Mouse (Mus musculus) hindbrain, embryonic 15.5 days (tissue): ENCODE results near the gene Slc25a33. TPM values are rescaled to one million over a fixed set of nuclear protein-coding genes. Genes with fewer than 3 reads are reported as not detected.

Experiments used
- ATAC-seq: fragments of 200-750 bp; cut with Nextera tagmentation; 2 replicates; pipeline ENCODE4 v1.8.0; 2017; ENCODE audit warnings: low read depth, moderate number of reproducible peaks, moderate TSS enrichment; ENCODE audit not compliant: low FRiP score
- H3K27ac ChIP-seq: fragments of 300-500 bp; sonication (generic); replicated peaks from 2 replicates; pipeline ENCODE4 v1.5.1; 2015; ENCODE audit warnings: mild to moderate bottlenecking, inconsistent platforms
- H3K27me3 ChIP-seq: fragments of 300-500 bp; sonication (generic); 2 replicates; pipeline ENCODE4 v1.6.1; 2015; ENCODE audit warnings: control low read depth, inconsistent platforms
- H3K36me3 ChIP-seq: fragments of 300-500 bp; sonication (generic); 2 replicates; pipeline ENCODE4 v1.6.1; 2015; ENCODE audit warnings: control low read depth, inconsistent platforms
- H3K4me1 ChIP-seq: fragments of 300-500 bp; sonication (generic); replicated peaks from 2 replicates; pipeline ENCODE4 v1.6.1; 2015; ENCODE audit warnings: control low read depth, inconsistent platforms
- H3K4me2 ChIP-seq: fragments of 300-500 bp; sonication (generic); 2 replicates; pipeline ENCODE4 v1.6.1; 2015; ENCODE audit warnings: moderate library complexity, mild to moderate bottlenecking, inconsistent platforms
- H3K4me3 ChIP-seq: fragments of 300-500 bp; sonication (generic); 2 replicates; pipeline ENCODE4 v1.5.1; 2015; ENCODE audit warnings: mild to moderate bottlenecking, inconsistent platforms
- H3K9ac ChIP-seq: fragments of 300-500 bp; sonication (generic); 2 replicates; pipeline ENCODE4 v1.6.1; 2015; ENCODE audit warnings: inconsistent platforms
- H3K9me3 ChIP-seq: fragments of 300-500 bp; sonication (generic); 2 replicates; pipeline ENCODE4 v1.6.1; 2016; ENCODE audit warnings: control low read depth, inconsistent platforms
- WGBS: fragments of 180-500 bp; shearing (Covaris S2); methylation state at CpG from one replicate; pipeline ENCODE4 v1.1.7; 2015; 5-methylcytosine and 5-hydroxymethylcytosine counted together
- polyA plus RNA-seq: library from polyadenylated mRNA; unstranded; fragments of >200 nt; fragmentation: Nextera tagmentation; extraction: Ambion mirVana; gene quantifications from 2 replicates; pipeline ENCODE4 v1.2.1, GENCODE M21; 2015

Gene Slc25a33
- polyA plus RNA-seq, 1 experiment from 2014 or later = 36.5 TPM

GRCm38 (mm10) chr4:149793156-149794009 is 19.3 kb upstream of the Slc25a33 start:
- 44% methylated on average over 13 of the region's 13 CpGs for WGBS
- H3K4me3 ChIP-seq = no peak overlapping the region
- H3K27ac ChIP-seq = no peak overlapping the region
- H3K4me1 ChIP-seq = peaks cover 13% of the 10 kb centered on the region; the same call in 1 of the 2 replicates
- H3K27me3 ChIP-seq = no peaks in the 10 kb centered on the region
- H3K9ac ChIP-seq = no peak overlapping the region
- H3K4me2 ChIP-seq = no peak overlapping the region
- no peaks in the 10 kb centered on the region for H3K36me3 ChIP-seq
- no peak for ATAC-seq
- H3K9me3 ChIP-seq = no peaks in the 10 kb centered on the region

- Histone ChIP-seq H3K4me1 (peaks cover 13% of the 10 kb centered on the region; the same call in 1 of the 2 replicates), H3K36me3 (no peaks in the 10 kb centered on the region), H3K9me3 (no peaks in the 10 kb centered on the region), H3K4me3 (no peak overlapping the region), H3K9ac (no peak overlapping the region), H3K4me2 (no peak overlapping the region), H3K27me3 (no peaks in the 10 kb centered on the region), H3K27ac (no peak overlapping the region)
- no peak for ATAC-seq
- 61% methylated on average over 10 of the region's 10 CpGs for WGBS
Observed at GRCm38 (mm10) chr4:149792159-149792800, 18.2 kb upstream of the Slc25a33 start.

- 70% methylated on average over 4 of the region's 4 CpGs for WGBS
- no peak overlapping the region for H3K4me2 ChIP-seq
- H3K4me3 ChIP-seq = no peak overlapping the region
- H3K9me3 ChIP-seq = no peaks in the 10 kb centered on the region
- H3K4me1 ChIP-seq = peaks cover 13% of the 10 kb centered on the region; the same call in 1 of the 2 replicates
- H3K9ac ChIP-seq = no peak overlapping the region
- no peak for ATAC-seq
- H3K36me3 ChIP-seq = no peaks in the 10 kb centered on the region
- H3K27ac ChIP-seq = no peak overlapping the region
- no peaks in the 10 kb centered on the region for H3K27me3 ChIP-seq
Observed at GRCm38 (mm10) chr4:149791470-149791869, 17.4 kb upstream of the Slc25a33 start.

GRCm38 (mm10) chr4:149790969-149791368 is 16.9 kb upstream of the Slc25a33 start:
- no peak overlapping the region for H3K4me3 ChIP-seq
- H3K4me2 ChIP-seq = no peak overlapping the region
- no peaks in the 10 kb centered on the region for H3K27me3 ChIP-seq
- H3K27ac ChIP-seq = peak overlapping the region; percentile 58; the same call in 1 of the 2 replicates
- WGBS = 97% methylated on average over 2 of the region's 2 CpGs
- no peaks in the 10 kb centered on the region for H3K9me3 ChIP-seq
- H3K4me1 ChIP-seq = peaks cover 13% of the 10 kb centered on the region; the same call in 1 of the 2 replicates
- H3K36me3 ChIP-seq = no peaks in the 10 kb centered on the region
- no peak overlapping the region for H3K9ac ChIP-seq
- no peak for ATAC-seq

- Histone ChIP-seq H3K9me3 (no peaks in the 10 kb centered on the region), H3K4me3 (no peak overlapping the region), H3K4me2 (no peak overlapping the region), H3K9ac (no peak overlapping the region), H3K36me3 (no peaks in the 10 kb centered on the region), H3K27ac (peak overlapping the region; percentile 58), H3K27me3 (no peaks in the 10 kb centered on the region), H3K4me1 (peaks cover 13% of the 10 kb centered on the region; the same call in 1 of the 2 replicates)
- no peak for ATAC-seq
- WGBS = 69% methylated on average over 4 of the region's 4 CpGs
Observed at GRCm38 (mm10) chr4:149790546-149790945, 16.5 kb upstream of the Slc25a33 start.

- Histone ChIP-seq H3K4me3 (no peak overlapping the region), H3K9ac (no peak overlapping the region), H3K27ac (peak overlapping the region; percentile 58; the same call in 1 of the 2 replicates), H3K36me3 (no peaks in the 10 kb centered on the region), H3K9me3 (no peaks in the 10 kb centered on the region), H3K27me3 (no peaks in the 10 kb centered on the region), H3K4me1 (peaks cover 13% of the 10 kb centered on the region; the same call in 1 of the 2 replicates), H3K4me2 (no peak overlapping the region)
- WGBS = 73% methylated on average over 13 of the region's 13 CpGs
- no peak for ATAC-seq
Observed at GRCm38 (mm10) chr4:149789421-149790194, 15.5 kb upstream of the Slc25a33 start.

- no peak overlapping the region for H3K4me2 ChIP-seq
- no peak overlapping the region for H3K4me3 ChIP-seq
- no peak overlapping the region for H3K9ac ChIP-seq
- H3K9me3 ChIP-seq = no peaks in the 10 kb centered on the region
- no peak for ATAC-seq
- no peak overlapping the region for H3K27ac ChIP-seq
- H3K27me3 ChIP-seq = no peaks in the 10 kb centered on the region
- 86% methylated on average over 5 of the region's 5 CpGs for WGBS
- no peaks in the 10 kb centered on the region for H3K36me3 ChIP-seq
- H3K4me1 ChIP-seq = peaks cover 3% of the 10 kb centered on the region; the same call in 1 of the 2 replicates
Observed at GRCm38 (mm10) chr4:149784901-149785300, 10.8 kb upstream of the Slc25a33 start.

- no peak for ATAC-seq
- H3K4me3 ChIP-seq = no peak overlapping the region
- H3K9ac ChIP-seq = no peak overlapping the region
- H3K9me3 ChIP-seq = no peaks in the 10 kb centered on the region
- H3K4me2 ChIP-seq = no peak overlapping the region
- no peaks in the 10 kb centered on the region for H3K4me1 ChIP-seq
- no peak overlapping the region for H3K27ac ChIP-seq
- 89% methylated on average over 9 of the region's 9 CpGs for WGBS
- H3K36me3 ChIP-seq = no peaks in the 10 kb centered on the region
- no peaks in the 10 kb centered on the region for H3K27me3 ChIP-seq
Observed at GRCm38 (mm10) chr4:149784371-149784770, 10.3 kb upstream of the Slc25a33 start.

- Histone ChIP-seq H3K9me3 (no peaks in the 10 kb centered on the region), H3K36me3 (no peaks in the 10 kb centered on the region), H3K27me3 (no peaks in the 10 kb centered on the region), H3K4me1 (no peaks in the 10 kb centered on the region), H3K9ac (no peak overlapping the region), H3K4me3 (no peak overlapping the region), H3K27ac (no peak overlapping the region; the same call in 1 of the 2 replicates), H3K4me2 (no peak overlapping the region)
- no peak for ATAC-seq
- 68% methylated on average over 8 of the region's 8 CpGs for WGBS
Observed at GRCm38 (mm10) chr4:149782975-149783374, 8.9 kb upstream of the Slc25a33 start.

- Histone ChIP-seq H3K9me3 (no peaks in the 10 kb centered on the region), H3K4me1 (no peaks in the 10 kb centered on the region), H3K4me3 (no peak overlapping the region), H3K36me3 (no peaks in the 10 kb centered on the region), H3K9ac (no peak overlapping the region), H3K27me3 (no peaks in the 10 kb centered on the region), H3K27ac (no peak overlapping the region), H3K4me2 (no peak overlapping the region)
- ATAC-seq = no peak
- WGBS = 70% methylated on average over 13 of the region's 13 CpGs
Observed at GRCm38 (mm10) chr4:149780565-149781356, 6.7 kb upstream of the Slc25a33 start.

GRCm38 (mm10) chr4:149779966-149780365 is 5.9 kb upstream of the Slc25a33 start:
- WGBS = 84% methylated on average over 9 of the region's 9 CpGs
- H3K27me3 ChIP-seq = no peaks in the 10 kb centered on the region
- H3K4me1 ChIP-seq = peaks cover 4% of the 10 kb centered on the region; the same call in 1 of the 2 replicates

More at GRCm38 (mm10) chr4:149779966-149780365, 5.9 kb upstream of the Slc25a33 start:
- no peak overlapping the region for H3K27ac ChIP-seq
- no peak for ATAC-seq
- H3K36me3 ChIP-seq = no peaks in the 10 kb centered on the region
- no peaks in the 10 kb centered on the region for H3K9me3 ChIP-seq
- H3K9ac ChIP-seq = no peak overlapping the region
- no peak overlapping the region for H3K4me2 ChIP-seq
- no peak overlapping the region for H3K4me3 ChIP-seq
